In the genomic region with DNA sequence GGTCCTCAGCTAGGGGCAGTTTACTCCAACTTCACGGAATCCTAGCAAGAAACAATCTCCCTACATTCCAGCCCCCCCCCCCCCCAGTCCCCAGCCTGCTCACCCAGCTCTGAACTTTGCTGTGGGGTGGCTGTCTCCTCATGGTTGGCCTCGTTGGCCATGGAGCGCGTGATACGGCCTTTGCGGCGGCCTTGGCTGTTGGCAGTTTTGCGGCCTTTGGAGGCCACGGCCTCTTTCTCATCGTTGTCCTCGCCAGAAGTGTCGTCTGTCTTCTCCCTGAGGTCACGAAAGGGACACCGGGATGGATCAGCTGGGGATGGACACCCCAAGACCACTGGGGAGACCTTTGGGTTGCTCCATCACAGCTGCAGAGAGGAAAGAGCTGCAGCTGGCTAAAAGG, we compare ENCODE assay signal across 9 mouse cellular contexts.
DNase-seq lines count a peak whose midpoint lies in the region; ATAC-seq and TF ChIP-seq lines count a peak whose summit lies in the region.
"Had no signal": no experiment of that assay in that cellular context is flagged by ENCODE, and none has a peak within 500 bp of the region (broad histone marks: within the 10 kb centered on the region; RNA-seq: fewer than 3 reads in every experiment).

No protein-coding gene starts in this region.

- 93% methylated on average over 14 of the region's 14 CpGs for WGBS in forebrain, embryonic 13.5 days
- 93% methylated on average over 14 of the region's 14 CpGs for WGBS in forebrain, postnatal 0 days
- 65% methylated on average over 14 of the region's 14 CpGs for WGBS in limb, embryonic 10.5 days
- 64% methylated on average over 14 of the region's 14 CpGs for WGBS in neural tube, embryonic 14.5 days

- 0 out of 2 replicates have a peak overlapping the region, but pooled peaks have one; percentile 78 for H3K27ac ChIP-seq in forebrain, embryonic 13.5 days
- no peak overlapping the region for H3K27ac ChIP-seq in forebrain, postnatal 0 days (ENCODE audit: low read depth, low read length)
- H3K27ac ChIP-seq in limb, embryonic 10.5 days, result peak overlapping the region; percentile 71
- peak overlapping the region; percentile 52 for H3K27ac ChIP-seq in neural tube, embryonic 14.5 days (ENCODE audit: low read depth, low read length)

- no peak overlapping the region for H3K4me2 ChIP-seq in forebrain, embryonic 13.5 days
- H3K4me2 ChIP-seq in forebrain, postnatal 0 days (ENCODE audit: low read depth), result no peak overlapping the region
- no peak overlapping the region for H3K4me2 ChIP-seq in neural tube, embryonic 14.5 days (ENCODE audit: low read depth, low read length)

- ATAC-seq in forebrain, embryonic 13.5 days, result no peak
- ATAC-seq in forebrain, postnatal 0 days, result no peak
- ATAC-seq in neural tube, embryonic 14.5 days (ENCODE audit: low read depth), result no peak
- ATAC-seq in activated CD4-positive, CD25-positive, alpha-beta regulatory T cell, adult 4 months, result no peak

- no peaks in the 10 kb centered on the region for H3K27me3 ChIP-seq in forebrain, embryonic 13.5 days
- no peaks in the 10 kb centered on the region for H3K27me3 ChIP-seq in forebrain, postnatal 0 days (ENCODE audit: insufficient read depth, low read length)
- H3K27me3 ChIP-seq in limb, embryonic 10.5 days (ENCODE audit: low read depth, poor library complexity, severe bottlenecking), result no peaks in the 10 kb centered on the region
- no peaks in the 10 kb centered on the region for H3K27me3 ChIP-seq in neural tube, embryonic 14.5 days (ENCODE audit: control insufficient read depth, insufficient read depth, low read length)

- TF ChIP-seq CTCF in forebrain, postnatal 0 days (IDR thresholded peaks at IDR 0.05; ENCODE audit: low read depth), result no peak

- H3K9me3 ChIP-seq in forebrain, embryonic 13.5 days (replicated peaks), result no peaks in the 10 kb centered on the region
- H3K9me3 ChIP-seq in forebrain, postnatal 0 days (ENCODE audit: low read length), result no peaks in the 10 kb centered on the region
- H3K9me3 ChIP-seq in limb, embryonic 10.5 days (replicated peaks), result no peaks in the 10 kb centered on the region
- no peaks in the 10 kb centered on the region for H3K9me3 ChIP-seq in neural tube, embryonic 14.5 days (ENCODE audit: control insufficient read depth, low read length)

- no peak overlapping the region for H3K4me3 ChIP-seq in forebrain, embryonic 13.5 days
- no peak overlapping the region for H3K4me3 ChIP-seq in forebrain, postnatal 0 days (ENCODE audit: low read depth, low read length)
- H3K4me3 ChIP-seq in limb, embryonic 10.5 days, result no peak overlapping the region
- H3K4me3 ChIP-seq in neural tube, embryonic 14.5 days (ENCODE audit: low read depth, low read length), result no peak overlapping the region
- H3K4me3 ChIP-seq: layer of hippocampus, adult 2 months had no signal

- H3K4me1 ChIP-seq in forebrain, embryonic 13.5 days, result peaks cover 38% of the 10 kb centered on the region
- no peaks in the 10 kb centered on the region for H3K4me1 ChIP-seq in forebrain, postnatal 0 days (ENCODE audit: insufficient read depth)
- peaks cover 67% of the 10 kb centered on the region for H3K4me1 ChIP-seq in limb, embryonic 10.5 days
- H3K4me1 ChIP-seq in neural tube, embryonic 14.5 days (ENCODE audit: control insufficient read depth, insufficient read depth, low read length), result peaks cover 45% of the 10 kb centered on the region

- no peak overlapping the region for H3K9ac ChIP-seq in forebrain, embryonic 13.5 days
- no peak overlapping the region for H3K9ac ChIP-seq in forebrain, postnatal 0 days
- no peak overlapping the region for H3K9ac ChIP-seq in neural tube, embryonic 14.5 days (replicated peaks; ENCODE audit: low read depth, low read length)

- H3K36me3 ChIP-seq in forebrain, embryonic 13.5 days (ENCODE audit: poor library complexity, severe bottlenecking), result peaks cover 70% of the 10 kb centered on the region
- H3K36me3 ChIP-seq in forebrain, postnatal 0 days (ENCODE audit: insufficient read depth), result peaks cover 44% of the 10 kb centered on the region
- H3K36me3 ChIP-seq in limb, embryonic 10.5 days, result peaks cover 87% of the 10 kb centered on the region
- H3K36me3 ChIP-seq in neural tube, embryonic 14.5 days (ENCODE audit: control insufficient read depth, insufficient read depth, low read length), result peaks cover 19% of the 10 kb centered on the region; the same call in 1 of the 2 replicates

- no peak for DNase-seq in forebrain, postnatal 0 days
- peak; percentile 66 for DNase-seq in ovary, adult 18-20 months (ENCODE audit: low spot score)
- no peak for DNase-seq in ovary, postnatal 14 days (ENCODE audit: low spot score)
- no peak for DNase-seq in limb, embryonic 10.5 days (ENCODE audit: low spot score)
- DNase-seq in cerebellum, adult 8-10 months, result no peak
